Mouse (Mus musculus) CH12.LX (cell line): ENCODE data around the gene Rilp.

Source experiments
- CHD2 ChIP-seq: IDR thresholded peaks from 2 replicates; pipeline ENCODE4 v1.6.1; 2011; ENCODE audit warnings: low read length, improper control_type of control experiment
- CTCF ChIP-seq, 2 experiments: IDR thresholded peaks in 1 of 2; conservative IDR thresholded peaks in 1 of 2; 2 replicates each; pipeline ENCODE4 v1.5.1; 2011 to 2012; ENCODE audit warnings: low read depth in 2 of 2, low read length in 2 of 2, improper control_type of control experiment in 1 of 2, inconsistent platforms in 1 of 2, mild to moderate bottlenecking in 1 of 2, moderate library complexity in 1 of 2
- ELF1 ChIP-seq: IDR thresholded peaks from 2 replicates; pipeline ENCODE4 v1.6.1; 2014; ENCODE audit warnings: low read depth, mild to moderate bottlenecking, inconsistent platforms, low read length, improper control_type of control experiment
- EP300 ChIP-seq: IDR thresholded peaks from 2 replicates; pipeline ENCODE4 v1.6.1; 2011; ENCODE audit warnings: low read length, improper control_type of control experiment
- MAFK ChIP-seq: IDR thresholded peaks from 2 replicates; pipeline ENCODE4 v1.6.1; 2011; ENCODE audit warnings: low read length, improper control_type of control experiment; ENCODE audit not compliant: insufficient replicate concordance
- MXI1 ChIP-seq: IDR thresholded peaks from 2 replicates; pipeline ENCODE4 v1.6.1; 2011; ENCODE audit warnings: mild to moderate bottlenecking, low read depth, low read length, improper control_type of control experiment
- PAX5 ChIP-seq: IDR thresholded peaks from 2 replicates; pipeline ENCODE4 v1.6.1; 2012; ENCODE audit warnings: low read length, inconsistent platforms, mixed read lengths
- POLR2A ChIP-seq: IDR thresholded peaks from 2 replicates; pipeline ENCODE4 v1.6.1; 2011; ENCODE audit warnings: low read depth, mild to moderate bottlenecking, improper control_type of control experiment, low read length
- POLR2AphosphoS2 ChIP-seq: IDR thresholded peaks from 2 replicates; pipeline ENCODE4 v1.6.1; 2011; ENCODE audit warnings: low read depth, low read length, improper control_type of control experiment
- ZC3H11A ChIP-seq: IDR thresholded peaks from 2 replicates; pipeline ENCODE4 v1.6.1; 2012; ENCODE audit warnings: low read depth, mild to moderate bottlenecking, inconsistent platforms, low read length, improper control_type of control experiment

GRCm38 (mm10) chr11:75549658-75550111 is 39.8 kb downstream of the Rilp start:
- TF ChIP-seq POLR2A, result no peak
- no peak for TF ChIP-seq ZC3H11A
- no peak for TF ChIP-seq CTCF (conservative IDR thresholded peaks at IDR 0.05 in 1 of 2, IDR thresholded peaks at IDR 0.05 in 1 of 2; ENCODE audit: low read depth in 2 of 2, low read length in 2 of 2)
- no peak for TF ChIP-seq EP300
- no peak for TF ChIP-seq CHD2
- no peak for TF ChIP-seq POLR2AphosphoS2
- no peak for TF ChIP-seq PAX5
- no peak for TF ChIP-seq ELF1
- no peak for TF ChIP-seq MAFK
- no peak for TF ChIP-seq MXI1
